12 mouse cellular contexts compared by ENCODE assay signal in genomic region chr13:37671109-37671508, GRCm38 (mm10).
DNase-seq lines count a peak whose midpoint lies in the region; ATAC-seq lines count a peak whose summit lies in the region.
"Had no signal": no experiment of that assay in that cellular context is flagged by ENCODE, and none has a peak within 500 bp of the region (broad histone marks: within the 10 kb centered on the region; RNA-seq: fewer than 3 reads in every experiment).

No protein-coding gene starts in this region.

- intact Hi-C loops in heart, postnatal 36 days (cut with DNase I) = no loop called here

- DNase-seq in lung, postnatal 36 days = peak; percentile 69
- DNase-seq in lung, postnatal 10 days = no peak
- peak; percentile 53 for DNase-seq in adrenal gland, adult 8-10 months
- peak; percentile 27 for DNase-seq in yolk sac, embryonic 10.5 days (ENCODE audit: low spot score)
- DNase-seq in embryo, embryonic 11 days = no peak
- DNase-seq in heart, postnatal 36 days = no peak
- DNase-seq: cerebellum, adult 18-20 months; kidney, adult 18-20 months; kidney, postnatal 25 days; thymus, postnatal 25 days had no signal

- ATAC-seq in granulocyte monocyte progenitor cell, adult 5-6 weeks (replicated peaks; ENCODE audit: poor library complexity, severe bottlenecking) = peak; percentile 78
- ATAC-seq: midbrain, embryonic 15.5 days had no signal

Comparison
In these comparisons a context has a peak if more than half of its experiments do, and no peak if none do; other contexts are left out.
1. DNase-seq: peak in lung, postnatal 36 days (single experiment), adrenal gland, adult 8-10 months (single experiment) and yolk sac, embryonic 10.5 days (single experiment); none in lung, postnatal 10 days (single experiment), embryo, embryonic 11 days (single experiment) and heart, postnatal 36 days (0 of 2).